Mouse (Mus musculus): Measurements from ENCODE around the gene Engase. TPM values are rescaled to one million over a fixed set of nuclear protein-coding genes. Genes with fewer than 3 reads are reported as not detected.
A peak's percentile ranks its signal among the peaks of the same experiment; 100 is the strongest.

The Engase gene
- total RNA-seq, 2 experiments from 2014 or later, result 8.3 to 11.5 TPM

DNA sequence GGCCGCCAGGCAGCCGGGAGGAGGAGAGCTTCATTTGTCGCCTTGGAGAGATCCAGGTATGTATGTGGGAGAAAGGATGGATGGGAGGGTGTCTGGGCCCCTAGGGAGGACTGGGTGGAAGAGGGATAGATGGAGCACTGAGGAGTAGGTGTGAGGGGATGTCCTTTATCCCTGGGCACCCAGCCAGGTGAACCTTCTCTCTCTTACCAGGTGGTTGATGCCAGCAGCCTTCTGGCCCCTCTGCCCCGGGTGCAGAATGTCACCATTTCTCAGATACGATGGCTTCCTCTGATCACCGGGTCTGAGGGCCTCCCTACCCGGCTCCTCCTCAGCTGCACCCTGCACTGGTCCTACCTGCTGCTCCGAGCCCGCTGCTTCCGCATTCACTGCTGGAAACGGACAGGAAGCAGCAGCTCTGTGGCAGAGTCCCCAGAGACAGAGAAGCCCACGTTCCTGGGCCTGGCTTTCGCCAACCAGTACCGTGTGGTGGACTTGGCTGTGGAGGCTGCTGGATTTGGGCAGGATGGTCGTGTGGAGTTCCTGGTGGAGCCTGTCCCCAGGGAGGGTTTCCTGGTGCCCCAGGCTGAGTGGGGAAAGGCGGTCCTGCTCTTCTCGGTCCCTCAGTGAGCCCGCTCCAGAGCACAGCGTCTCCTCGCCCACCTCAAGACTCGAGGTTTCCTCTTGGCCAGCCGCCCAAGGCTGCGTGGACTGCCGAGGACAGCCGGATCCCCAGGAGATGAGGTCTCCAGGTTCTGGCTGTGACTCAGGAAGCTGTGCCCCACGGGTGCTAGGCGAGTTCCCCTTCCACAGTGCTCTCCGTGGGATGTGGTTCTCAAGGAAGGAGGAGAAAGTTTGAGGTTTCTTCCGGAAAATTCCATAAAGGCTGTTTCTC, 10.5 kb downstream of the Engase start:
- no peak for DNase-seq
- intact Hi-C loops (cut with DNase I), result no loop called here

DNA sequence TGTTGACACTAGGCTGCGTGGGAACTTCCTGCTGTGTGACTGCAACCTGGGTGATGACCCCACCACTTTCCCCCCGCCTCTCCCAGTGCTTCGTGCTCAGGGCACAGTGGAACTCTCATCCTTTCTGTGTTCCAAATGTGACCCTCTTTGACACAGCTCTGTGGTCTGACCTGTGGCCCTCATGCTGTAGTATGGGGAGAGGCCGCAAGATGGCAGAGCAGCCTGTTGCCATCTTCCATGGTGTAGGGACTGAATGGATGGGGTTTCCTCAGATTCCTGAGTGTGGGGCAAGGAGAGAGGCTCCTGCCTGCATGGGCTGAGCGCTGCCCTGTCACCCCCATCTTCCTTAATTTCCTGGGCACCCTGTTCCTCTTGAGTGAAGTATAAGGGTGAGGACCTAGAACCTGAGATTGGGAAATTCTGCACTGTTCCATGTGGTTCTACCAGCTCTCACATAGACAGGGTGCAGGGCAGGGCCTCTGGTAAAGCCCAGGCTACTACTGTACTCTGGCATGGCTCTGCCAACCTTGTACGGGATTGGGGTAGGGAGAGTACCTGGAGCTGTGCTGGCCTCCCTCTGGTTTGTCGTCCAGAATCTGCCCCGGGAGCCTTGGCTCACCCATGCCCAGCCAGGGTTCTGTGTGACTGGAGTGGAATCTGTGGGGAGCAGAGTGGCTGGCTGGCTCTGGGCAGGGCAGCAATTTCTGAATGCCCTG, 11.7 kb downstream of the Engase start:
- DNase-seq, result no peak
- intact Hi-C loops (cut with DNase I), result no loop called here

DNA sequence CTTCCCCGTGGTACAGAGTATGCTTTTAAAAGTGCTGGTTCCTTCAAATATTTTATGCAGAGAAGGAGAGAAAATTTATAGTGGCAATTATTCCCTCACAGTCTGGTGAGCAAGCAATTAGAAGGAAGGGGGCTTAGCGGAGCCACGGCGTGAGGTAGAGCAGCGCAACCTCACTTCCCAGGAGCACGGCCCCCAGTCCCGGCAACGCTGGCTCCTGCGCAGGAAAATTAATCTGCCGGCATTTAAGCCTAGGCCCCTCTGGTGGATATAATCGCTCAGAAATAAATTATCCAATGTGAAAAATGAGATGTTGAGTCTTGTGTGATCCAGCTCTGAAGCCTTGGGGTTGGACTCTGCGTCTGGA, 12.3 kb downstream of the Engase start:
- intact Hi-C loops (cut with DNase I), result no loop called here
- no peak for DNase-seq

DNA sequence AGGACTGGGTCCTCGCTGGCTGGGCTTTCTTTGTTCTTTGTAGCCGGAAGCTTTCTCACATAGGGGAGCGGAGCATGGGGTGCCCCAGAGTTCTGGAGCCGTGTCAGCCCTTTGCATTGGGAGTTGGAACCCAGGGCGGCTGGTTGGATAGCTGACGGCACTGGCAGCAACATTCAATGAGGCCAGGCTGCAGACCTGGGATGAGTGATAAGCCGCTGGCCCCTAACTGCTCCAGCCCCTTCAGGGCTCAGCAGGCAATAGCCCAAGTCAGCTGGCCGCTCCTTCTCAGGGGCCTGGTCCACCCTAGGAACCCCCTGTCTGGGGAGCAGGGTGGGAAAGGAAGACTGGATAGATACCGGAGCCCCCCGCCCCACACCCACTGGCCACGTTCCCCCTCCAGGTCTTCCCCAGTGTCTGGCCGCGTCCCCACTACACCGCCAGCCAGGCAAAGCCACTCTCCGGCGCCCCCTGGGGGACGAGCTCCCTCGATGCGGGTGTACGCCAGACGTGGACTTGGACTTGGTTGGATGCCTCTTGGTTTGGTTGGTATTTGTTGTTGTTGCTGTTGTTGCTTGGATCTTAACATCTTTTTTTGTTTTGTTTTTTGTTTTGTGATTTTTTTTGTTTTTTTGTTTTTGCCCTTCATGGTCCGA, 14.1 kb downstream of the Engase start:
- intact Hi-C loops (cut with DNase I), result no loop called here
- peak; percentile 84 for DNase-seq

DNA sequence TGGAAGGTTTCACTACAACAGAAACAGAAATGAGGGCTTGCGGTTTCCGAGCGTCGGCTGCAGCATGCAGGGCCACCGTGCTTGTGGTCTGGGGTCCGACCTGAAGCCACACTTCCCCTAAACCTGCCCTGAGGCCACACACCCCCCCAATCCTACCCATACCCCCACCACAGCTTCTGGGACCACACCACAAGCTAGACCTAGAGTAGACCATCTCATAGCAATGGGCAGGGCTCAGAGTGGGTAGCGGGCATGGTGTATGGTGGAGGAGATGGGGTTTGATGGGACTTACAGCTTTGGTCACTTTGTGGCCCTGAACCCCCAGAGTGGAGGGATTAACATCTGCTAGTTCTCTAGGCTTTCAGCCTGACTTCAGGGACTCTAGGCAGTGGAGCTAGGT, 14.6 kb downstream of the Engase start:
- DNase-seq, result no peak
- intact Hi-C loops (cut with DNase I), result no loop called here

DNA sequence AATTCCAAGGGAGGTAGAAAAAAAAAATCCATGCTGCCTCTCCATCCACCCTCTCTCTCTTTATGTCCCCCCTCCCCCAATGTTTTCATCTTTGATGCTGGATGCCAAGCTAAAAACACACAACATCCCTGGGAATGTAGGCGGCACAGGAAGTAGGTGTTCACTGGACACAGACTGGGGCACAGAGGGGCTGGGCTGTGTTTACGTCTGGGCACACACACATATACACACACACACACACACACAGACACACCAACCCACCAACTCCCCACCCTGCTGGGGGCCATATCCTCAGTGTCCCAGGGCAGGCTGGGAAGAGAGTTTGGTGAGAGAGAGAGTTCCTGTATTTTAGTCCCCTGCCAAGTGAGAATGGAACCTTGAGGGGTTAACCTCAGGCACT, 16.8 kb downstream of the Engase start:
- no peak for DNase-seq
- intact Hi-C loops (cut with DNase I), result no loop called here

DNA sequence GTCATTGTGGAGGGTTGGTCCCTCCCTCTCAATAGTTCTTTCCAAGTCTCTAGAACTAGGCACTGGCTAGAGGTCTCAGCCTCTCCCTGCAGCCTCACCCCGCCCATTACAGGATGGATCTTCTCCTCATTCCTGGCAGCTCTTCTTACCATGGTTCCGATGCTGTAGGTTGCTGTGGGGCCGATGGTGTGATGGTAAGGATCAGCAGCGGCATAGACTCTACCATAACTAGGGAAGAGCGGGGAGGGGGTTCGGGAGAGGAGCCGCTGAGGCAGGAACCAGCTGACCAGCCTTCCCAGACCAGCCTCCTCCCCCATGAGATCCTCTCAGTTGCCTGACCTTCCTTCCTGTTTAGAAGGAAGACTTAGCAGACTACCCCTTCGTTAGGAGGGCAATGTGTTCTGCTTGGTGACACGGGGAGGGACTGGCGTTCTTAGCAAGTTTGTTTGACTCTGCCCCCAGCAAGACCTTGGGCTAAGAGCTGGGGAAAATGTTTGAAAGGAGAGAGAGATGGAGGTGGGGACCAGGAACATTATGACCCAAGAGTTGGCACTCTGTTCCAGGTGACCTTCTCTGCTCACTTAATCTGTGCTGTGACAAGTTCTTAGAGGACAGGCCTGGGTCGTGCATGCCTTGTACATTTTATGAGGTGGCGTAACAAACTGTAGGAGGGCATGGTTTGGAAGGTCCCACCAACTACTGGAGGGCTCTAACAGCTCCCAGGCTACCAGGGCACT, 17.5 kb downstream of the Engase start:
- intact Hi-C loops (cut with DNase I), result no loop called here
- no peak for DNase-seq

DNA sequence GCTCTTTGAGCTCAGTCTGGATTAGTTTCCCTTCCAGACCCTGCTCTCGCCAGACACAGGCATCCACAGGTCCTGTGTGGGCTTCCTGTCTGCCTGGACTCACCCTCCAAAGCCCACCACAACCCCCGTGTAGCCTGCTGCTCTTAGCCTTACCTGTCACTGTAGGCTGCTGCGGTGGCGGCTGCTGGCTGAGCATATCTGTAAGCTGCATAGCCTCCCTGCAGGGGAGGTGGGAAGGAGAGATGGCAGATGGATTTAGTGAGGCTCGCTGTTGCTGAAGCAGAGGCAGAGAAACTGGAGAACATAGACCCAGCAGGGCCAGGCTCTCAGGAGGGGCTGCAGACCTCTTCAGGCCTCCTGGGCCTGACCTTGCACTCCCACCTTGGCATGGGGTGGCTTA, 18.4 kb downstream of the Engase start:
- DNase-seq, result no peak
- intact Hi-C loops (cut with DNase I), result no loop called here

DNA sequence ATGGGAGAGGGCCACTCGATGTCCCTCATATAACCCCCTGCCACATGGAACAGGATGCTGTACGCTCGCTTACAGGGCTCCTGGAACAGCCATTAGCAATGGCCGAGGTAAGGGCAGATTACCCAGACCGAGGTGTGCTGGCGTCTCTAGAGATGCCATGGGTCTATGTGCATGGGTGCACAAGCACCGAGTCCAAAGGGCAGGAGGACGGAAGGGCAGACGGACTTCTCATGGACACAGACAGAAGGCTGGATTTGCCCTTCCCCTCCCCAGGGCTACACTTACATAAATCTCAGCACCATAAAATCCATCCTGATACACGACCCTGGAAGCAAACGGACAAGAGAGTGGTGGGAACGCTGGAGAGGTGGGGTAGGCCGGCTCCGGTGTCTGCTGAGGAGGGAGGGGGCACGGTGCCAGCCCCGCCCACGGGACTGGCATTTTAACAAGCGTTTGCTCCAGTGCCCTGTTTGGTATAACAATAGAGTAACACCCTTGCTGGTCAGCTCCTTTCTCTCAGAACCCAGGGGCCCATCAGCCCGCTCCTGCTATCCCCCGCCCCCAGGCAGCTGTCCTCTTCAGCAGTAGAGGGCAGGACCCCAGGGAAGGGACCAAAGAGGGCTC, 19.5 kb downstream of the Engase start:
- intact Hi-C loops (cut with DNase I), result no loop called here
- DNase-seq, result no peak

DNA sequence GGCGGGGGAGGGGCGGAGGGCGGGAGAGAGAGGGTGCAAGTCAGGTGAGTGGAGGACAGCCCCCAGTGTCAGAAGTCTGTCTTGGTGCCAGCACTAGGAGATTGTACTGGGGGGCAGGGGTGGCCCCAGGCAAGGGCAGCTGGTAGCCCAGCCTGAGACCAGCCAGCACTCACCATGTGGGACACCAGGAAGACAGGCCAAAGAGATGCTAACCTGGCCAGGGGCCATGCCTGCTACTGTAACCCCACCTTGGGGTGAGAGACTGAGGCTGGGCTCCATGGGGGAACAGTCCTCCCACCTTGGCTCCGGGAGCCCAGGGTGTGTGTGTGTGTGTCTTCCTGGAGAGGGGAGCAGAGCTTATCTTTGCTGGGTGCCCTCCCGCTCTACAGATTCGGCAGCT, 26.4 kb downstream of the Engase start:
- no peak for DNase-seq
- intact Hi-C loops (cut with DNase I), result no loop called here

DNA sequence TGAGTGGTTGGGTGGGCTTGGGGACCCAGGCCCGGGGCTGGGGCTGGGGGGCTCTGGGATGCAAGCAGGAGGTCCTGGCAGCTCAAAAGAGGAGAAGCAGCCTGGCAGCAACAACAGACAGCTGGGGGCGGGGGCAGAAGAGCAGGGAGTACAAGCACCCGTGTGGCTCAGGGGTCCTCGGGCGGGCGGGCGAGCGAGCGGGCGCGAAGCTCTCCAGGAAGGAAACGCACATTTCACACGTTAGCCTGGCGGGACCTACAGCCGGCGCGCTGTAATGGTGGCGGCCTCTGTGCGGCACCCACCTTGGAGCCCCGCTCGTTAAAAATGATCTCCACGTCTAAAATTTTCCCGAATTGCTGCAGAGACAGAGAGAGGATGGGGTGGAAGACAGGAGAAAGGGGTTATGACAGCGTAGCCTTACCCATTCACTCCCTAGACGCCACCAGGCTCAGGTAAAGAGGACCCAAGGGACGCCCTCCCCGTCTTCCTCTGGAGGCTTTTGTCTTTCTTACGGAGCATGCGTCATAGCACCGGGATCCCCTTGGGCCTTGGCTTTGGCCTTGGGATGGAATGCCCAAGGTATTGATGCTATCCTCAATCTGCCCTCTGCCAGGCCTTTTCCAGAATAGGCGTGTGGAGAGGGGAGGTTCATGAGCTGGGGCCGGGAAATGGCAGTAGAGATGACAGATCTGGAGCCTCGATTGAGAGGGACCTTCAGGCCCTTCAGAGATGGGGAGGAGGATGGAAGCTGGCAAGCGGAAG, 27.0 kb downstream of the Engase start:
- intact Hi-C loops (cut with DNase I), result no loop called here
- DNase-seq, result no peak

DNA sequence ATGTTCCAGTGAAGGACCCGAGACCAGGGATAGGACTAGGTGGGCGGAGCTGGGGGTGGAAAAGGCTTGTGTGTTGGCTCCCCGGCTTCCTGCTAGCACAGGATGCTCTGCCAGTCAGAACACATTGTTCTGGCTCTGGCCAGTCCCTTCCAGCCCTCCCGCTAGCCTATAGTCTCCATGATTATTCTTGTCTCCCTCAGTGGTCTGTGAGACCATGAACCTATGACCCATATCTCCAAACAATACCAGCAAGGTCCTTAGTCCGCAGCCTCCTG, 27.5 kb downstream of the Engase start:
- intact Hi-C loops (cut with DNase I), result no loop called here
- DNase-seq, result no peak

DNA sequence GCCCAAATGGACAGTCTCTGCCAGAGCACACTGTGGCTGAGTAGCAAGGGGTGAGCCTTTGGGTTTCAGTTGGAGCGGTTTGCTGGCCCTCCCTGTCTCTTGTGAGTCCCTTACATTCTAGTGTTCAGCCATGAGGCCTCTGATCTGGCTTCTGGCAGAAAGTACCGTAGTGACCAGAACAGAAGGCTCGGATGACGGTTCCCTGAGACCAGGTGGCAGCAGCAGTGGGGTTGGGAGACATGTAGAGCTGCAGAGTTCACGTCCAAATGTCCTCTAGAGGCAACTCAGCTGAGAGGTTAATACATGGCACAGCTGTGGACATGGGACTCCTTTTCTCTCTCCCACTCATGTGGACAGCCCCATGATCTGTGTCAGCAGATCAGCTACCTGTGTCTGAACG, 30.5 kb downstream of the Engase start:
- no peak for DNase-seq
- intact Hi-C loops (cut with DNase I), result loop anchor here (5.0 kb wide), 1 partner anchor 230 kb away; no protein-coding TSS in a partner anchor

DNA sequence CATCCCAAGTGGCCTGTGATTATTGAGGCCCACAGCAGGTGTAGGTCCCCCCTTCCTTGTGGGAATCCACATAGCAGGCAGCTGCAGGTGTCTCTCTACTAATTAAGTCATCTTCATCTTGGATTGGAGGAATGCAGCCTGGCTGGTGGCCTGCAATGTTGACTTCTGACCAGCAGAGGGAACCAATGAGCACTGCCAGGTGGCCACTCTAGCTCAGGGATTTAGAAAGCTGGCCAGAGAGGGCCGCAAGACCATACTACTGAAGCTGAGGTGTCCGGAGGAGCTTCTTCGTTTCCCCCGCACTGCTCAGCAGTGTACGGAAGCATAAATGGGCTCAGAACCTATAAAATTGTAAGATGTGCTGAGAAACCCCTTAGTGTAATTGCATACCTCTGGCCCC, 31.3 kb downstream of the Engase start:
- DNase-seq, result peak; percentile 81
- intact Hi-C loops (cut with DNase I), result loop anchor here (5.0 kb wide), 1 partner anchor 229 kb away; no protein-coding TSS in a partner anchor

DNA sequence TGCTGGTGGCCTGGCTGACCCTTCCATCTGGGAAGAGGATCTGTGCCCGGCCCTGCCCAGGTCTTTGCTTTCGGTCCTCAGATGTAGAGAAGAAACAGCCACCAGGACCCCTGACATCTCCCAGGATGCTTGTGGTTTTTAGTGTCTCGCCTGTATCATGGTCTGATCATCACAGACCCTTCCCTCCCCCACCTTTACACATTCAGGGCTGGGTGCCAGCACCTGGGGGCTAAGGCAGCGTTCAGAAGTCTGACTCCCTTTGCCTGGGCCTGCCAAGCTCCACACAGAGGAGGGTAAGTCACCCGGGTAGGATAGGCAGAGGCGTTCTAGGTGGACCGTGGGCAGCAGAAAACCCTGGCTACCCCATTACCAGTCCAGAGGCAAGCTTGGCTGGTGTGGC, 31.7 kb downstream of the Engase start:
- DNase-seq, result peak; percentile 56
- intact Hi-C loops (cut with DNase I), result loop anchor here (5.0 kb wide), 1 partner anchor 229 kb away; no protein-coding TSS in a partner anchor

DNA sequence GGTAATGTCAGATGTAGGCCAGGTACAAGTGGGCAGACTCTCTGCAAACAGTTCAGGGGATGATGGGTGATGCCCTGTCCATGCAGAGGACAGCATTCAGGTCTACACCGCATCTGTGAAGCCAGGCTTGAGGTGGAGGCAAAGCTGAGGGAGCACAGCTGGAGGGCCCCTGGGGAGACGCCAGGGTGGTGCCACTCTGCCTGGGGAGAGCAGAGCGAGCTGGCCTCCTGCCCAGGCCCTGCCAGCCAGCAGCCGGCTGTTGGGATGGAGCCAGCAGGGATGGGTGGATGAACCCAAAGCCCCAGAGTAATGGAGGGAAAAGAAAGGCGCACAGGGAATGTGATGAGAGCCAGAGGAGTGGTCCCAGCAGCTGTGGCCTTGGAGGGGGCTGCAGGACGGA, 35.2 kb downstream of the Engase start:
- DNase-seq, result peak; percentile 74
- intact Hi-C loops (cut with DNase I), result no loop called here

DNA sequence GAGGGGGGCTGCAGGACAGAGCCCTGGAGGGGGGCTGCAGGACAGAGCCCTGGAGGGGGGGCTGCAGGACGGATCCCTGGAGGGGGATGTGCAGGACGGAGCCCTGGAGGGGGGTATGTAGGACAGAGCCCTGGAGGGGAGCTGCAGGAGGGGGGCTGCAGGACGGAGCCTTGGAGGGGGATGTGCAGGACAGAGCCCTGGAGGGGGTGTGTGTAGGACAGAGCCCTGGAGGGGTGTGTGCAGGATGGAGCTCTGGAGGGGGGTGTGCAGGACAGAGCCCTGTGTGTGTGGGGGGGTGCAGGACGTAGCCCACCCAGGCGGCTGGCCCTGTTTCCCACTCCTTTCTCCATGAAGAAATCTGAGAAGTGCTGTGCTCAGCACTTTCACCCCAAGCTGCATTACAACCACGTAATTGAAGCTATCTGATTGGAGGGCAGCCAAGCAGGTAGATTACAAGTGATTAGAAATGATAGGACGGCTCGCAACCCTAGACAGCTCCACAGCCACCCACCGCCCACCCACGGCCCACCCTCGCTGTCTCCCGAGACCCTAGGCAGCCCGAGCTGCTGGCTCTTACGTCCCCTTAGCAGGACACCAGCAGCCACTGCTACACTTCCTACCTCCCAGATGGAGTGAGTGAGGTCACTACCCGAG, 35.8 kb downstream of the Engase start:
- intact Hi-C loops (cut with DNase I), result no loop called here
- DNase-seq, result no peak

DNA sequence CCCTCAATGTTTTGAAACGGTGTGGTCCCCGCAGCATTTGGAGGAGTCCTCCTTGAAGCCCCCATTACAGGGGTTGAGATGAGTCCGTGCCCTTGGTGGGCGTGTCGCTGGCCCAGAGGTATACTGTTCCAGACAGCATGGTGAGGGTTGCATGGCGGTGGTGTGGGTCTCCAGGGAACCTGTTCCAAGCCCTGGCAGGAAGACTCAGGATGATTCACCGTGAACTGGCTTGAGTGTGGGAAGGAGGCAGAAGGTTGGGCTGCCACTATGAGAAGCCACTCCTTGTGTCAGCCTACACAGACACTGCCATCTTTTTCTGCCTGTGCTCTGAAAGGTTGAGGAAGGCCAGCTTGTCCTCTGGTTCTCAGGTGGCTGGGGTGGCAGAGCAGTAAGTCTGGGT, 41.3 kb downstream of the Engase start:
- intact Hi-C loops (cut with DNase I), result no loop called here
- DNase-seq, result no peak

DNA sequence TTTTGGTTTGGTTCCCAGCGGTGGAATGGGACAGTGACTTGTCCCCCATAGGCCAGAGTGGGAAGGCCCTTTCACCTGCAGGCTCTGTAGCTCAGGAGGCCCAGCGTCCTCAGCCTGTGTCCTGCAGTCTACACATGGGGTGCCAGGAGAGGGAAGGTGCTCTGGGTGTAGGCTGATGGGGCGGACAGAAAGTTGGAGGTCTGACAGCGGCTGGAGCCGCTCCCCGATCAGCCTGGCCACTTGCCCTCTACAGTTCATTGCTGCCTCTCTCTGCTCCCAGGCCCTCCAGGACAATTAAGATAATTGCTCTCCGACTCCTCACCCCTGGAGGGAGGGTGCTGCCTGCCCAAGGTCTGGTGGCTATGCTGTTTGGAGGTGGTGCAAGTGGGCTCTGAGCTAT, 42.1 kb downstream of the Engase start:
- intact Hi-C loops (cut with DNase I), result no loop called here
- DNase-seq, result no peak
